Comparison of ENCODE assay signal across 9 mouse cellular contexts in the genomic region with DNA sequence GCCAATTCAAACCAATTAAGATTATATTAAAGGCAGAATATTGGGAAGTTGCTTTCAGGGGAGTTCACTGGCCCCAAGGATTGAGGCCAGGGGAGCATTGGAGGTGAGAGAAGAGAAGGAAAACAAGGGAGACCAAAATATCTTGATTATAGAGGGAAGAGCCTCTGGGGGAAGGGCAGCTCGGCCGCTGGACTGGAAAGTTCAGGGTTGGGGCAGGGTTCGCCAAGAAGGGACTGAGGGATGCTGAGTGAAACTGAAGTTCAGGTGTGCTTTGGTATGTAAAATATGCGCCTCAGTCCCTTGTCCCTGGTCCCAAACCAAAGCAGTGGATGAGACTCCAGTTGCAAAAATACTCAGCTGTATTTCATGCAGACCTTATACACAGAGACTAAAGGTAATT. TPM values are rescaled to one million over a fixed set of nuclear protein-coding genes. Genes with fewer than 3 reads are reported as not detected.
DNase-seq lines count a peak whose midpoint lies in the region; ATAC-seq and TF ChIP-seq lines count a peak whose summit lies in the region.
"Had no signal": no experiment of that assay in that cellular context is flagged by ENCODE, and none has a peak within 500 bp of the region (broad histone marks: within the 10 kb centered on the region; RNA-seq: fewer than 3 reads in every experiment).

No protein-coding gene starts in this region.

- H3K27me3 ChIP-seq in megakaryocyte, embryonic 14.5 days (replicated peaks): peaks cover 6% of the 10 kb centered on the region
- H3K27me3 ChIP-seq in limb, embryonic 12.5 days: no peaks in the 10 kb centered on the region
- no peaks in the 10 kb centered on the region for H3K27me3 ChIP-seq in stomach, postnatal 0 days (ENCODE audit: control insufficient read depth, insufficient read depth, low read length)

- no peak overlapping the region for H3K27ac ChIP-seq in limb, embryonic 12.5 days
- H3K27ac ChIP-seq in stomach, postnatal 0 days (replicated peaks): no peak overlapping the region

- WGBS in limb, embryonic 12.5 days: 48% methylated on average over 4 of the region's 4 CpGs
- 54% methylated on average over 4 of the region's 4 CpGs for WGBS in stomach, postnatal 0 days

- no peaks in the 10 kb centered on the region for H3K9me3 ChIP-seq in megakaryocyte, embryonic 14.5 days
- no peaks in the 10 kb centered on the region for H3K9me3 ChIP-seq in limb, embryonic 12.5 days
- no peaks in the 10 kb centered on the region for H3K9me3 ChIP-seq in stomach, postnatal 0 days (ENCODE audit: control insufficient read depth, low read length)

- peaks cover 22% of the 10 kb centered on the region for H3K4me1 ChIP-seq in megakaryocyte, embryonic 14.5 days
- H3K4me1 ChIP-seq in limb, embryonic 12.5 days (replicated peaks): peaks cover 10% of the 10 kb centered on the region; the same call in 1 of the 2 replicates
- peaks cover 5% of the 10 kb centered on the region; the same call in 1 of the 2 replicates for H3K4me1 ChIP-seq in stomach, postnatal 0 days (replicated peaks; ENCODE audit: control insufficient read depth, insufficient read depth)

- H3K4me2 ChIP-seq in limb, embryonic 12.5 days: peak overlapping the region; percentile 82
- H3K4me2 ChIP-seq in stomach, postnatal 0 days (replicated peaks; ENCODE audit: low read depth): no peak overlapping the region; the same call in 1 of the 2 replicates

- TF ChIP-seq EP300 in stomach, postnatal 0 days (optimal IDR thresholded peaks at IDR 0.05): no peak

- H3K4me3 ChIP-seq in megakaryocyte, embryonic 14.5 days (replicated peaks): peak overlapping the region; percentile 97
- H3K4me3 ChIP-seq in limb, embryonic 12.5 days (replicated peaks): peak overlapping the region; percentile 90; the same call in 1 of the 2 replicates
- H3K4me3 ChIP-seq in stomach, postnatal 0 days (ENCODE audit: low read depth, low read length): peak overlapping the region; percentile 71; the same call in 1 of the 2 replicates

- TF ChIP-seq CTCF in stomach, postnatal 0 days (IDR thresholded peaks at IDR 0.05; ENCODE audit: low read depth): no peak

- no peaks in the 10 kb centered on the region for H3K36me3 ChIP-seq in megakaryocyte, embryonic 14.5 days (replicated peaks; ENCODE audit: low read length)
- no peaks in the 10 kb centered on the region for H3K36me3 ChIP-seq in limb, embryonic 12.5 days
- no peaks in the 10 kb centered on the region for H3K36me3 ChIP-seq in stomach, postnatal 0 days (ENCODE audit: control insufficient read depth, insufficient read depth, low read length)

- DNase-seq in adrenal gland, adult (ENCODE audit: inconsistent age in 2 of 2, low spot score in 1 of 2): peak; percentile 10 to 27
- no peak for DNase-seq in adrenal gland, postnatal 4 days (ENCODE audit: low spot score in 2 of 2)
- no peak for DNase-seq in stomach, postnatal 0 days (ENCODE audit: low spot score)
- DNase-seq in ovary, postnatal 14 days (ENCODE audit: low spot score): no peak
- DNase-seq: retina, postnatal 1 day had no signal

- ATAC-seq in megakaryocyte, adult 5-6 weeks (ENCODE audit: poor library complexity, severe bottlenecking): no peak
- no peak for ATAC-seq in limb, embryonic 12.5 days (ENCODE audit: insufficient number of reproducible peaks, insufficient read depth, low FRiP score, low TSS enrichment, low read depth)
- ATAC-seq in stomach, postnatal 0 days (ENCODE audit: low FRiP score, low TSS enrichment): no peak
- no peak for ATAC-seq in inflammation-experienced regulatory T-cells, adult 6 months

- no peak overlapping the region for H3K9ac ChIP-seq in limb, embryonic 12.5 days (replicated peaks)
- no peak overlapping the region for H3K9ac ChIP-seq in stomach, postnatal 0 days (ENCODE audit: low read length)

RNA-seq across cellular contexts. Expression of a gene that starts 0.9 kb away (rescaled TPM):
- total RNA-seq in adrenal gland, postnatal 4 days (2021): 10 to 100 TPM; 14.3 to 15.7 TPM
- 0.91 TPM in 1 of 2 replicates, not detected in the other for polyA plus RNA-seq in megakaryocyte, embryonic 14.5 days (2012; ENCODE audit: insufficient read depth, low replicate concordance)
- 6.6 TPM in 2 replicates for total RNA-seq in megakaryocyte, adult 5-6 weeks (2015)
- 7.5 and 7.6 TPM in 2 replicates for total RNA-seq in megakaryocyte, adult 5-6 weeks (2017)
- polyA plus RNA-seq in limb, embryonic 12.5 days (2016; fragmentation: Nextera tagmentation; extraction: Ambion mirVana): 21.1 and 21.6 TPM in 2 replicates
- polyA plus RNA-seq in stomach, postnatal 0 days (2015; fragmentation: Nextera tagmentation; extraction: Ambion mirVana): 13.8 and 14.7 TPM in 2 replicates
- 100 to 1,000 TPM in 2 of 3 experiments, 10 to 100 TPM in 1; 59.4 to 132 (median 114) TPM for polyA plus RNA-seq in inflammation-experienced regulatory T-cells, adult 6 months (2017; shearing (Covaris generic))

Comparison
In these comparisons a context has a peak if more than half of its experiments do, and no peak if none do; other contexts are left out.
1. DNase-seq: peak in adrenal gland, adult (2 of 2); none in adrenal gland, postnatal 4 days (0 of 2), stomach, postnatal 0 days (single experiment) and ovary, postnatal 14 days (single experiment).
2. Peak in every context shown above with its lines, with median percentiles within 50 percentile points of each other: H3K4me3 ChIP-seq.